Mouse (Mus musculus) embryonic facial prominence, embryonic 11.5 days (tissue): Measurements from ENCODE around the gene Rbm6. TPM values are rescaled to one million over a fixed set of nuclear protein-coding genes. Genes with fewer than 3 reads are reported as not detected.

Experiments
- ATAC-seq: fragments of 200-750 bp; cut with Nextera tagmentation; replicated peaks from 2 replicates; pipeline ENCODE4 v1.8.0; 2017; ENCODE audit warnings: low read depth; ENCODE audit not compliant: insufficient number of reproducible peaks, low FRiP score, low TSS enrichment
- DNase-seq: peaks from one replicate; pipeline ENCODE4 v3.0.0-alpha.2; 2015; ENCODE audit warnings: low spot score
- H3K27ac ChIP-seq: fragments of 300-500 bp; sonication (generic); replicated peaks from 2 replicates; pipeline ENCODE4 v1.5.1; 2014; ENCODE audit warnings: mild to moderate bottlenecking, low read depth, low read length, control low read depth
- H3K27me3 ChIP-seq: fragments of 300-500 bp; sonication (generic); 2 replicates; pipeline ENCODE4 v1.6.1; 2014; ENCODE audit warnings: mild to moderate bottlenecking, low read length, moderate library complexity, mixed read lengths; ENCODE audit not compliant: control insufficient read depth, insufficient read depth
- H3K36me3 ChIP-seq: fragments of 300-500 bp; sonication (generic); replicated peaks from 2 replicates; pipeline ENCODE4 v1.6.1; 2014; ENCODE audit warnings: low read depth, mild to moderate bottlenecking, low read length, moderate library complexity, mixed read lengths; ENCODE audit not compliant: control insufficient read depth, insufficient read depth
- H3K4me1 ChIP-seq: fragments of 300-500 bp; sonication (generic); 2 replicates; pipeline ENCODE4 v1.6.1; 2014; ENCODE audit warnings: low read length, mixed read lengths; ENCODE audit not compliant: control insufficient read depth, insufficient read depth
- H3K4me2 ChIP-seq: fragments of 300-500 bp; sonication (generic); 2 replicates; pipeline ENCODE4 v1.6.1; 2014; ENCODE audit warnings: low read depth, mild to moderate bottlenecking, control low read depth, low read length, moderate library complexity
- H3K4me3 ChIP-seq: fragments of 300-500 bp; sonication (generic); 2 replicates; pipeline ENCODE4 v1.5.1; 2014; ENCODE audit warnings: low read depth, low read length, control low read depth
- H3K9ac ChIP-seq: fragments of 300-500 bp; sonication (generic); replicated peaks from 2 replicates; pipeline ENCODE4 v1.6.1; 2014; ENCODE audit warnings: mild to moderate bottlenecking, control low read depth, low read length
- H3K9me3 ChIP-seq: fragments of 300-500 bp; sonication (generic); replicated peaks from 2 replicates; pipeline ENCODE4 v1.6.1; 2016; ENCODE audit warnings: mild to moderate bottlenecking, low read length, inconsistent platforms, mixed read lengths; ENCODE audit not compliant: control insufficient read depth
- WGBS: fragments of 180-500 bp; shearing (Covaris S2); extraction: QIAGEN DNeasy Blood & Tissue Kit; methylation state at CpG from one replicate; pipeline ENCODE4 v1.1.7; 2014; 5-methylcytosine and 5-hydroxymethylcytosine counted together
- polyA plus RNA-seq: library from polyadenylated mRNA; unstranded; fragments of >200 nt; fragmentation: Nextera tagmentation; extraction: Ambion mirVana; gene quantifications from 2 replicates; pipeline ENCODE4 v1.2.1, GENCODE M21; 2014

The Rbm6 gene
- polyA plus RNA-seq, 1 experiment from 2014 or later, result 101 TPM

DNA sequence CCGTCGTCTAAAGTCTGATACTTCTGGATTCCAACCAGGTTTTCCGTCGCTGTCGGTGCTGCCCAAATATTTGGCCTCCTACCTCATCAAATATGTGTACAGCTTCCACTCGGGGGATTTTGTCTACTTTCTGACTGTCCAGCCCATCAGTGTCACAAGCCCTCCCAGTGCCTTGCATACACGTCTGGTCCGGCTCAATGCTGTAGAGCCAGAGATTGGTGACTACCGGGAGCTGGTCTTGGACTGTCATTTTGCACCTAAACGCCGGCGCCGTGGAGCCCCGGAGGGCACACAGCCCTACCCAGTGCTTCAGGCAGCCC, 34.7 kb upstream of the Rbm6 start:
- WGBS, result 80% methylated on average over 14 of the region's 14 CpGs
- H3K9me3 ChIP-seq, result no peaks in the 10 kb centered on the region

DNA sequence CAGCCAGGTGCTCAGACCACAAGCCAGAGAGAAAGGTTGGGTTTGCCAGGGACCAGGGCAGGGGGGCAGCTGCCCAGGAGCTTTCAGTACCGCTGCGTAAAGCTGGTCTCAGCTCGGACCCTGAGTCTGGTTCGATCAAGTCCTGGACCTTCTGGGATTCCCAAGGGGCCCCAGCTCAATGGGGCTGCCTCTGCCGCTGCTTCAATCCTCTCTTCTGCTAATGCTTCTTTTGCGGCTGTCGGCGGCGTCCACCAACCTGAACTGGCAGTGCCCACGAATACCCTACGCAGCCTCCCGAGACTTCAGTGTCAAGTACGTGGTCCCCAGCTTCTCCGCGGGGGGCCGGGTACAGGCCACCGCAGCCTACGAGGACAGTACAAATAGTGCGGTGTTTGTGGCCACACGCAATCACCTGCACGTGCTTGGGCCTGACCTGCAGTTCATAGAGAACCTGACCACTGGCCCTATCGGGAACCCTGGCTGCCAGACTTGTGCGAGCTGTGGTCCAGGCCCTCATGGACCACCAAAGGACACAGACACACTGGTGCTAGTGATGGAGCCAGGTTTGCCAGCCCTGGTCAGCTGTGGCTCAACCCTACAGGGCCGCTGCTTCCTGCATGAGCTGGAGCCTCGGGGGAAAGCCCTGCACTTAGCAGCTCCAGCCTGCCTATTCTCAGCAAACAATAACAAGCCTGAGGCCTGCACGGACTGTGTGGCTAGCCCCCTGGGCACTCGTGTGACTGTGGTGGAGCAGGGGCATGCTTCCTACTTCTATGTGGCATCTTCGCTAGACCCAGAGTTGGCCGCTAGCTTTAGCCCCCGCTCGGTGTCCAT, 34.1 kb upstream of the Rbm6 start:
- no peak for DNase-seq
- Histone ChIP-seq H3K4me3 (peak overlapping the region; percentile 27), H3K4me1 (no peaks in the 10 kb centered on the region), H3K27ac (no peak overlapping the region), H3K9me3 (no peaks in the 10 kb centered on the region), H3K9ac (peak overlapping the region; percentile 39), H3K27me3 (no peaks in the 10 kb centered on the region), H3K4me2 (peak overlapping the region; percentile 54), H3K36me3 (no peaks in the 10 kb centered on the region)
- ATAC-seq, result peak; percentile 24; the same call in 1 of the 2 replicates
- WGBS, result 47% methylated on average over 31 of the region's 31 CpGs

More for the DNA sequence above, 34.7 kb upstream of the Rbm6 start:
- ATAC-seq, result no peak
- H3K4me2 ChIP-seq, result no peak overlapping the region
- no peaks in the 10 kb centered on the region for H3K27me3 ChIP-seq
- no peaks in the 10 kb centered on the region for H3K36me3 ChIP-seq
- no peak for DNase-seq
- no peak overlapping the region for H3K4me3 ChIP-seq
- no peaks in the 10 kb centered on the region for H3K4me1 ChIP-seq
- no peak overlapping the region for H3K27ac ChIP-seq
- no peak overlapping the region for H3K9ac ChIP-seq

DNA sequence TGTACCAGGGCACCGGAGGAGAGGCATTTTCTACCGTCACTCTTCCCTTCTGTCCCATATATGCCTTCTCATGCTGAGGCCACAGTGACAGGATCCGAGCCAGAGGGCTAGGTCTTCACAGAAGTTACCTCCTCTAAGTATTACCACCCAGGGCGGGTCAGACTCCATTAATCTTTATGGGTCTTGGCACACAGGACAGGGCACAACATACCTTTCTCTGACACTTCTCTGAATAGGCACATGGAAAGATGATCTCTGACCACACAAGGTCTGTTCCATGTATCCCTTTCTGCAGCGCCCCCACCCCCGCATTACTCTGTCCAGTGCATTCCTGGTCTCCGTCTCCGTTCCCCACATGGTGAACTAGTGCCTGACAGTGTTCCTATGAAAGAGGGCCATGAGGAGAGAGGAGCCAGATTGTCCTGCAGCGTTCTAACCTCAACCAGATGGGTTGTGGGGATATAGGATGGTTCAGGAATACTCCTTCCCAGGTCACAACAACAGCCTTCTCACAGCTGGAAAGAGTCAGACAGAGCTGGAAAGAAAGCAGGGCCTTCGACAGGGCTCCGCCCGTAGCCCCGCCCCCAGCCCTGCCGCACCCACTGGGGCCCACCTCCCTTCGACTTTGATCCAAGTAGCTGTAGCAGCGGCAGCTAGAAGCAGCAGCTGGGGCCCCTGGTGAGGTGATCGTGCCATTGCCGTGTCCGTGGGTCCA, 33.4 kb upstream of the Rbm6 start, which contains the start of gene Mst1r:
Gene Mst1r (plus strand): TSS at position 622 of the 715 bp plus-strand sequence.
- peak; percentile 41 for ATAC-seq

DNA sequence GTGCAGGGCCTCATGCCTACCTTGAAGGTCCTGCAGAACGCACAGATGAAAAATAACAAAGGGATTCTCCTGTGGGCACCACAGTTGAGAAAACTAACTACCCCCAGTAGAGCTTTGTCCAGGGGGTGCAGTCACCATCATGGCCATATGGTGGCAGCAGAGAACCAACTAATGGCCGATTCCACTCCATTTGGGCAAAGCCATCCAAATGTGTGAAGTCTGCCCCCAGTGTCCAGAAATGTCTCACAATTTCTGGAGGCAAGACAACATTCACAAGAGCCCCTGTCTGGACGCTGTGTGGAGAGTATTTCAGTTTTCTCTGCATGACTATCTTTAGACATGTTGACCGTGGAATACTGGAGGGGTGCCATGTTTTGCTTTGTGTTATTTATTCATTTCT, 31.7 kb upstream of the Rbm6 start:
- Histone ChIP-seq H3K27ac (no peak overlapping the region), H3K4me3 (no peak overlapping the region), H3K4me1 (no peaks in the 10 kb centered on the region; the same call in 1 of the 2 replicates), H3K4me2 (no peak overlapping the region), H3K27me3 (peaks cover 3% of the 10 kb centered on the region), H3K9me3 (no peaks in the 10 kb centered on the region), H3K9ac (no peak overlapping the region), H3K36me3 (no peaks in the 10 kb centered on the region)
- ATAC-seq (peak; percentile 54), DNase-seq (peak; percentile 94)
- 10% methylated on average over 4 of the region's 4 CpGs for WGBS

More for the DNA sequence above, 33.4 kb upstream of the Rbm6 start, which contains the start of gene Mst1r:
- Histone ChIP-seq H3K9me3 (no peaks in the 10 kb centered on the region), H3K36me3 (no peaks in the 10 kb centered on the region), H3K27me3 (peaks cover 3% of the 10 kb centered on the region), H3K4me1 (no peaks in the 10 kb centered on the region), H3K9ac (peak within 1 kb of the TSS; percentile 39), H3K27ac (no peak within 1 kb of the TSS), H3K4me3 (peak within 1 kb of the TSS; percentile 27), H3K4me2 (peak within 1 kb of the TSS; percentile 54)
- WGBS, result 17% methylated on average over 19 of the region's 19 CpGs
- DNase-seq, result peak; percentile 87

DNA sequence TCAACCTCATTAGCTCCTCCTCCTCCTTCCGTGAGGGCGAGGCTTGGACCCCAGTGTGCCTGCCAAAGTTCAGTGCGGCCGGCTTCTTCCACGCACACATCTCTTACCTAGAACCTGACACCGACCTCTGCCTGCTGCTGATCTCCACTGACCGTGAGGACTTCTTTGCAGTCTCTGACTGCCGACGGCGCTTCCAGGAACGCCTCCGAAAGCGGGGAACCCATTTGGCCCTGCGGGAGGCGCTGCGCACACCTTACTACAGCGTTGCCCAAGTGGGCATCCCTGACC, 28.5 kb upstream of the Rbm6 start:
- Histone ChIP-seq H3K27ac (no peak overlapping the region), H3K4me1 (no peaks in the 10 kb centered on the region; the same call in 1 of the 2 replicates), H3K9me3 (no peaks in the 10 kb centered on the region), H3K27me3 (peaks cover 3% of the 10 kb centered on the region), H3K4me3 (no peak overlapping the region), H3K9ac (no peak overlapping the region; the same call in 1 of the 2 replicates), H3K36me3 (no peaks in the 10 kb centered on the region), H3K4me2 (peak overlapping the region; percentile 71)
- ATAC-seq (no peak), DNase-seq (no peak)
- 9% methylated on average over 17 of the region's 17 CpGs for WGBS

DNA sequence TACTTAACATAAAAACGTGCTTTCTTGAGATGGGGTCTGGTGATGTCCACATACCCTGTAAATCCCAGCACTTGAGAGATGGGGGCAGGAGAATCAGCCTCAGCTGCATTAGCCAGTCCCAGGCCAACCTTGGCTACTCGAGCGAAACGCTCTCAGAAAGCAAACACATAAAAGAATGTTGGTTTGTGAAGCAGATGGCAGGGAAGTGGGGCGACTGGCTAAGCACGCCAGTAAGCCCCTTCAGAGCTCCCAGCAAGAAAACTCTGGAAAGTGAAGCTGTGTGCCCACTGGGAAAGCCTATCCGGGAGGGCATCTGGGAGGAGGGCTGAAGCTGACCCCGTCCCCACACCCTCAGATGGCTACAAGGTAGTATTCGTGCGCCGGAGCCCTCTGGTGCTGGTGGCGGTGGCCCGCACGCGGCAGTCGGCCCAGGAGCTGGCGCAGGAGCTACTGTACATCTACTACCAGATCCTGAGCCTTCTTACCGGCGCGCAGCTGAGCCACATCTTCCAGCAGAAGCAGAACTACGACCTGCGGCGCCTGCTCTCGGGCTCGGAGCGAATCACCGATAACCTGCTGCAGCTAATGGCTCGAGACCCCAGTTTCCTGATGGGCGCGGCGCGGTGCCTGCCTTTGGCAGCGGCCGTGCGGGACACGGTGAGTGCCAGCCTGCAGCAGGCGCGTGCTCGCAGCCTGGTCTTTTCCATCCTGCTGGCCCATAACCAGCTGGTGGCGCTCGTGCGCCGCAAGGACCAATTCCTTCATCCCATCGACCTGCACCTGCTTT, 28.0 kb upstream of the Rbm6 start:
- peak overlapping the region; percentile 25 for H3K4me3 ChIP-seq

DNA sequence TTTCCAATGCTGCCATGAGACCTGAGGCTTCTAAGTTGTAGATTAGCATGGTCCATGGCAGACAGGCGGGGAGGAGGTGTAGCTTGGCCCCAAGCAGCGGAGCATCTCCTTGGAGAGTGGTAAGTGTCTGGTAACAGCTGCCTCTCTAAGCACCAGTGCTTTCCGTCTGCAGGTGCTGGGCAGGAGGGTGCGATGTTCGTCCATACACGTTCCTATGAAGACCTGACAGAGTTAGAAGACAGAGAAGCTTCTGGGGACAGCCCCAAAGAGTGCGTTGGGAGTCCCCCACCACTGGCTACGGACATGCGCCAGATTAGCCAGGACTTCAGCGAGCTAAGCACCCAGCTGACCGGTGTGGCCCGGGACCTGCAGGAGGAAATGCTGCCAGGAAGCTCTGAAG, 26.8 kb upstream of the Rbm6 start:
- Histone ChIP-seq H3K27me3 (peaks cover 3% of the 10 kb centered on the region), H3K4me3 (no peak overlapping the region), H3K4me1 (no peaks in the 10 kb centered on the region; the same call in 1 of the 2 replicates), H3K4me2 (no peak overlapping the region), H3K9me3 (no peaks in the 10 kb centered on the region), H3K27ac (no peak overlapping the region), H3K36me3 (no peaks in the 10 kb centered on the region), H3K9ac (no peak overlapping the region)
- whole genome bisulfite sequencing, result 61% methylated on average over 12 of the region's 12 CpGs
- no peak for ATAC-seq
- no peak for DNase-seq

More for the DNA sequence above, 28.0 kb upstream of the Rbm6 start:
- Histone ChIP-seq H3K36me3 (no peaks in the 10 kb centered on the region), H3K4me1 (no peaks in the 10 kb centered on the region; the same call in 1 of the 2 replicates), H3K4me2 (peak overlapping the region; percentile 71), H3K9me3 (no peaks in the 10 kb centered on the region), H3K27ac (no peak overlapping the region), H3K9ac (peak overlapping the region; percentile 26), H3K27me3 (peaks cover 3% of the 10 kb centered on the region)
- DNase-seq, result peak; percentile 85
- WGBS, result 3% methylated on average over 44 of the region's 44 CpGs
- ATAC-seq, result no peak
